Mouse (Mus musculus): ENCODE measurements around the gene Foxp1.

Gene Foxp1

DNA sequence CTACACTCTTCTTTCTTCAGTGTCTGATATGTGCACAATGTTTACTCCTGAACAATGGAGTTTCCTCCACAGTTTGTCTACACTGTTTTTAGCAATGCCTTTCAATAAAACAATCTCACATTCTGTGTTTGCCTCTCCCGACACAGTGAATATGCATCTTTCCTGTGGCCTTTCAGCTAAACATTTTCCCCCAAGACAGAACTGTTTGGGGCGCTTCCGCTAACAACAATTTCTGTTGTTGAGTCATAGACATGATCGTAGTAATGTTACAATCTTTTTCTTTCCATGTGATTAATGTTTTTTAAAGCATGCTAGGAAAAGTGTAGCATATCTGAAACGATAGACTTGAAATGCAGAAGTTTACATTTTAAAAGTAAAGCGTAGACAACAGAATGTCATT, 194.4 kb downstream of the Foxp1 start:
- DNase-seq (ENCODE audit: low spot score in 2 of 2), result no peak

DNA sequence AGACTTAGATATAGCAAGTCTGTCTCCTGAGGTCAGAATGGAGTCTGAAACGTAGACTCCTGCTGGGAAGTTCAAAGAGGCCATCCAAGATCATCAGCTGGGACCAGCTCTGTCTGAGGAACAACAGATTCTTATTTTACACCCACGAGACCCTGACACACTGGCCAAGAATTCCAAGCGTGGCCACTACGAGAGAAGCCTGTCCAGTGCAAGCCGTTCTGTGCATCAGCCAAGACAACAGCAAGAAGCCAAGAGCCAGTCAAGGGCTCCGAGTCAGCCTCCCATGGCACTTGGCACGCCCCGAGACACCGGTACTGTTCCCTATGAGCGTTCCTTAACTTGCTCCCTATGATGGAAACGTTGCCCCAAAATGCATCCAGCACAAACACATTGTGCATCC, 194.8 kb downstream of the Foxp1 start:
- no peak for DNase-seq (ENCODE audit: low spot score in 2 of 2)

DNA sequence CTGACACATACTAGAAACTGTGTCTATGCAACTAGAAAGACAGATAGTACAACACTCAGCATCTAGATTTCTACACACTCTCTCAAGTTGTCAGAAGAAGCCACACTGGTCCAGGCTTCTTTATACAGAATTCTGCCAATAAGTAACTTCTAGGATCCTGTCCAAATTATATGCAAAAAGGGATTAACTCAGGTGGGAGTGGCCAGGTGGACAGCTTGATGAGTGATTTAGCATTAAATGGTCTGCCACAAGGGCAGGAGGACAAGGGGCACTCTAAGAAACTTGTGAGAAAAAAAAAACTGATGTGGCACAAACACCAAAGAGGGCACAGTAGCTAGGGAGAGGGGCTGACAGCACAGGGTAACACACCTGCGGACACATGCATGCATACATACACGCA, 196.6 kb downstream of the Foxp1 start:
- no peak for DNase-seq (ENCODE audit: low spot score in 2 of 2)

DNA sequence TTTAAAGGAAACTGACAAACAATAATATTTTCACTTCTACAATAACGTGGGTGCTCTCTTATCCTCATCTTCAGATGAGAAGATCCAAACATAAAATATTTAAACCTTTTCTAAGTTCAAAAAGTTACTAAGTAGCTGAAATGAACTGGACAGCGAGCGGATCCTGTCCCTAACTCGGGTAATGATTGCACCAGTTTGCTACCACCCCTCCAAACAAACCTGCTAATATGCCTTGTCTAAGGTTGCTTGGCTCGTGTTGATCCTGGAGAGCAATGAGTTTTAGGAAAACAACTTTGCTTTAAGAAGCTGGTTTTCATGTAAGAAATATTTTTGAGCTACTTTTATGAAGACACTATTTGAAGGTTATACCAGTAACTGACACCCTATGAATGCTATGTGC, 197.1 kb downstream of the Foxp1 start:
- no peak for DNase-seq (ENCODE audit: low spot score in 2 of 2)

DNA sequence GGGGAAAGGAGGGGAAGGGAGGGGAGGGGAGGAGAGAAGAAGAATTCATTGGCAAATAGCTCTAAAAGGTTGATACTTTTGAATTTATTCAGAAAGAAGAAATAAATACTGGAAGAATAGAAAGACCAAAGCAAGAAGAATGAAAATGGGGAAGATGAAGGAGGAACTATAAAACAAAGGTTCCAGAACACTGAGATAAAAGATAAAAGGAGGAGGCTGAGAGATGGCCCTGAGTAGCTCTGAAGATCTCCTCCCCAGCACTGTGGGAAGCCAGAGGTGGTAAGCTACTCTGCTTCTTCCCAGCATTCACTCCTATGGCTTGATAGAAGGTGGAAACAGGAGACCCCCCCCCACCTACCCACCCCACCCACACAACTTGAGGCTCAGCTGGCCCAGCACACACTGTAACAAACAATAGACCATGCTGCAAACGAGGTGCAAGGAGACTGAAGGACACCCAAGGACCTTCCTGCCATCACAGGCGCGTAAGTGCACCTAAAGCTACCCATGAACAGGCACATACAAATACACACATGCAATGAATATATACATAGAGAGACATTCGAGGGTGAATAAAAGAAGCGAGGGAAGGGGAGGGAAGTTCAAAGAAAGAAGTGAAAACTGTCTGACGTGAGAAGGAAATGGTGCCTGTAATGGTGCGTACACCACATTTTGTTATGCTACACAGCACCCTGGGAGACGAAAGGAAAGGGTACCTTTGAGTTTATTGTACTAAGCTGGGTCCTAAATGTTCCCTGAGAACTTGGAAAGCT, 200.2 kb downstream of the Foxp1 start:
- DNase-seq (ENCODE audit: low spot score in 2 of 2), result no peak

DNA sequence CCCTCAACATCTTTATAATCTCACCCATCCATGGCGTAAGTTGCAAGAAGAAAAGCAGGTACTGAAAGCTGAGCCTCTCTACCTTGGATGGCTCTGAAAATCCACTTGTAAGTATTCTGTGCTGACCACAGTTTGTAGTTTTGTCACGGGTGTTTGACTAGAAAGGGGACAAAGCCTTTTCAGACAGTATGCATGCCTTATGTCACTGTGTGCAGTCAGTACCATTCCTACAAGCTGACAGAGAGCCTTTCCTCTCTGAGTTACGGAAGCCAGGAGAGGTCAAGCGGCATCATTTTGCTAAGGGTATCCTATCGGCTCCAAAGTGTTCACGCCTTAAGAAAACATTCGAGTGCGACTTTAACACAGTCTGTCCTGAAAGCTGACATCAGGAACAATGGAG, 202.1 kb downstream of the Foxp1 start:
- no peak for DNase-seq (ENCODE audit: low spot score in 2 of 2)

DNA sequence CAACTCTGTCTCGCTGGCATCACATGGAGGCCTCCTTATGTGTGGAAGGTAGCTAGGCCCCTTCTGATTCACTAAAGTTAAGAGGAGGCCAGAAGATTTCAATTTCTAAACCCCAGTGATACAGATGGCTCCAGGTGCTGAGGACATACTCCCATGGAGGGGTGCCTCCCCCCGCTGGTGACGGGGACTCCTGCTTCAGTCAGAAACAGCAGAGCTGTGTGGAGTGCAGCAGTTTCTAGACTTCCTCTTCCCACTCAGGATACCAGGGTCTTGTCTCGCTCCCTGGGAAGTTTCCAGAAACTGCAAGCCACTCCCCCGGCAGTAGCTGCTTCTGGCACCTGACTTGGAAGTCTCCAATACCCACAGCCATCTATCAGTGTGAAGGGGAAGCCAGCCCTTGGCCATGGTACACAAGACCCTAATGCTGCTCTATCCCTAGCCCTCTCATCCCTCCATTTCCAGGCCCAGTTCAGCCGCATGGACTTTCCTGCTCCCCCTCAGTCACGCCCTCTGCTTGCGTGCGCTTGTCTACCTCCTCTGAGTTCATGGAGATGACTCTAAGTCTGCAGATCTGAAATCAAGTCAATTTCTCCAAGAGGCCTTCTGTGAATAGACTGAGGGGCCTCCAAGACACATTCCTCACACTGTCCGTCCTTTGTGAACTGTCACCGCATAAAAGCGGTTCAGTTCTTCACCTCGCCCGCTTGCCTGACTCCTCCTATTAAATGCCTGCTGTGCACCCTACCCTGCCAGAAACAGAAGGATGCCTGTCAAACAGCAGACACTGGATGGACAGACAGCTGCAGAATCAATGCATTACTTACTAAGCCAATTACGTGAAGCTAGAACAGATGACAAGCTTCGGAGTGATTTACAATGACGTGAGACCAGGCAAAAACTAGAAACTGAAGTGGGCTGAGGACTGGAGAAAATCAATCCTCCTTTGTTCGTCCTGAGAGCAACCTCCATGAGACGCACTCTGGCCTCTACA, 202.8 kb downstream of the Foxp1 start:
- no peak for DNase-seq (ENCODE audit: low spot score in 2 of 2)

DNA sequence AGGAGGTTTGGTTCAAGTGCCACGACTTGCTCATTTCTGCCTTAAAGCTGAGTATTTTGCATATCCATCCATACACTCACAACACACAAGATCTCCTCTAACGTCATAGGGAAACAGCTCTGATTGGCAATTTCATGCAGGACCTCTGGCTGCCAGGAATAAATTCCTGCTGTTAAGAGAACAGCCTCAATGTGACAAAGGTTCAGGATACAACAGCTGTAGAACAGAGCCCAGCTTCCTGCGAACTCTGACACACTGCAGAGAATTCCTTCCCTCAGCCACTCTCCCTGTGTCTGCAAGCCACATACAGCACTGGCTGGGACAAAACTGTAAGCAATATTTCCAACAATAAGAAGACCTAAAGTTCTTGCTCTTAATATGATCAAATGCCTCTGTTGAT, 207.8 kb downstream of the Foxp1 start:
- DNase-seq (ENCODE audit: low spot score in 2 of 2), result no peak

DNA sequence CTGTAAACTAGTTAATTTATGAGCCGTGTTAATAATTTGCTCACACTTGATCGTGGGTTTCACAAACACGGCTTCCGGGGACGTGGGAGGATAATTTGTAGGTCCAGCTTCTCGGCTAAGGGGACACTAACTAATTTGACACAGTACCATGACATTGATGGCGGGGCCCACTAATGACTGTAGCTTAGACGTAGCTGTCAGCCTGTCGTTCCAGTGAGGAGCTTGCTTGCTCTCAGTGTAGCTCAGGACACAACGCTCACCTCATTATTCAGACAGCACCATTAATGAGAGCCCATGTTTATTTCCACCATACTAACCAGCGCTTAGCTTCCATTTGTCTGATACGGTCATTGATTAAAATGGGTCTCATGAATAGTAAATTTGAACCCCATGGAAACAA, 212.0 kb downstream of the Foxp1 start:
- no peak for DNase-seq (ENCODE audit: low spot score in 2 of 2)

DNA sequence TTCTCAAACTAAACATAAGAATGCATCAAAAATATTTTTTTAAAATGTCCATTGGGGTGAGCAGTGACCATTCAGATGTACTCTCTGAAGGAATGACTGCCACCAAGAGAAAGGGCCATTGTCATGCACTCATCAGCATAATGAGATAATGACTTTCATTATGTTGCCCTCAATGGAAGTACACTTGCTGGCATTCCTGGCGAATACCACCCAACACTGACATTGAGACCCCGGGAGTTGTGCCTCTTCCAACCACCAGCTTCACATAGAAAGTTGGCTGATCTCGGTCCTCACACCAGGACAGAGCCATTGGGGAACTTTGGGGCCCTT, 212.4 kb downstream of the Foxp1 start:
- DNase-seq (ENCODE audit: low spot score in 2 of 2), result no peak

DNA sequence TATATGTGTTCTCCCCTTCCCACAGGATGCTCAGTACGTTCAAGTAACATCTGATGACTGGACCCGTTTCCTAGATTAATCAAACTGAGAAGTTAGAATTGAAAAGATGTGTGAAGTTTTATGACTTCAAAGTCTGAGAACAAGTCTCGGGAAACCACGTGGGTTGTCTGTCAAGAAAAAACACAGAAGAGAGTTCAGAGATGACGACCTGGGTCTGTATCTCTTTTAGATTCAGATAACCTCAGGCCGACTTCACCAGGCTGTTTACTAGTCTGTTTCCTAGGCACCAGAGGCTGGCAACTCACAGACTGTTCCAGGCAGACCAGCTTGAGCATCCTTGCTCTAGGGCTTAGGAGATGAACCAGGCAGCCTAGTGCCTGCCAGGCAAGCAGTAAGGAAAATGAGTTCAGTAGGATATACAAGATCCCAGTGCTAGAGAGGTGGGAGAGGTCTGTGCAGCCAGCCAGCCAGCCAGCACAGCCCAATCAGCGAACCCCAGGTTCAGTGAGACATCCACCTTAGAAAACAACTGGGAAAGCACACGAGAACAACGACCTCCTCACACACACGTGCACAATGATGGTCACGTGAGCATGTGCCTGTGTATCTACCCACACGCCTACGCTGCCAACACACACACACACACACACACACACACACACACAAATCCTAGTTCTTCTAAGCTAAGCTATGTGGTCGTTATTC, 212.9 kb downstream of the Foxp1 start:
- DNase-seq (ENCODE audit: low spot score in 2 of 2), result no peak

DNA sequence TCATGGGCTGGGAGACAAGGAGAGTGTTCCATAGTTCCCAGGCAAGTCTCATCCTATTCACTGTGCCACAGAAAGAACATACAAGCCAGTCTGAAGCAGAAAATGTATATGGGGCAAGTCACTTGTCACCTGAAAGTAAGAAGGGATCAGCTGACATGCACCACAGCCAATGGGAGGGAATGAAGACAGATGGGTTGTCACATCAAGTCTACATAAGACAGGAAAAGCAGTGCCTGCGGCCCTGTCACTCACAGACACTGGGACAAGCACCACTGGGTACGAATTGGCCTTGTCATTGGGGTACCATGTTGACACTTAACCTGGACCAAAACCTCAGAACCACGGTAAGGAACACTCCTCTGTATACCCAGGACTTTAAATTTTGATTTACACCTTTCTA, 216.8 kb downstream of the Foxp1 start:
- DNase-seq (ENCODE audit: low spot score in 2 of 2), result no peak

DNA sequence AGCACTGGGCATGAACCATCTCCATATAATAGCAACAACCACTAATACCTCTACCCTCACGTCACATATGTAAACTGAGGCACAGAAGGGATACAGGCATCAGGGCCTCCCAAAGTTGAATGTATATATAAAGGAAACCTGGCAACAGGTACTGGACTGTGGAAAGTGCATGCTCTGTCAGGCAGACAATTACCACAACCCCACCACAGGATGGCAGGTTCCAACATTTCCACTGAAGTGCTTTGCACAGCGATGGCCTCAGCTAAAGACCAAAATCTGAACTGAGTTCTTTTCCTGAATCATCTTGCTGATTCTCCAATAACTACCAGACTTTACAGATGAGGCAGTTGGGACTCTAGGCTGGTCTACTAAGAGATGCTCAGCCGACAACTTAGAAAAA, 217.3 kb downstream of the Foxp1 start:
- no peak for DNase-seq (ENCODE audit: low spot score in 2 of 2)

DNA sequence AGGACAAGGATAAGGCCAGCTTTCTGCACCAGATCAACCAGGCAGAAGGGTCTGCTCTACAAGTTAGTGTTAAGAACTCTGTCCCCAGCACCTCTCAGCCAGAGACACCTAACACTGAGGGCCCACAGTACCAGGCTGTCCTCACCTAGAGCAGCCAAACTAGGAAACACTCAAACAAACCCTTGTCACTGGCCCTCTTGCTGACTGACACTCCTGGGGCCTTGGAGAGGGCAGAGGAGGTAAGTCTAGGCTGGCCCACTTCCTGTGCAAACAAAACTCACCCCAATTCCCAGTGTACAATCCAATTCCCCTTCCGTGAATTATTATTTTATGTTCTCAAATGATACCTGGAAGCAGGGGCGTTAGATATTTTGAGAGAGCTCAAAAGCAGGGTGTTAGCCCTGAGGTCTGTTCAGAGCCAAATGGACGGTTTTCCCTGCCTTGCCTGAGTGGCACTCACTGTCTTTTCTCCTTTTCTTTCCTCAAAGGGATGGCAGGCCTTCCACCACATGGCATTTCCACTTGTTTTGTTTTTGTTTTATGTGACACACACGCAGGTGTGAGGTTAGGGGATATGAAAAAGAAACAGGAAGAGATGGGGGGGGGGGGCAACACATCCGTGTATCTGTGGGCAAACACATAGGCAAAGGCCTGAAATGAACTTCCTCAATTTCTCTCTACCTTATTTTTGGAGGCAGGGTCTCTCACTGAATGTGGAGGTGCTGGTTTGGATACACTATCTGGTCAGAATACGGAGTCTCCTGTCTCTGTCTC, 219.7 kb downstream of the Foxp1 start:
- DNase-seq (ENCODE audit: low spot score in 2 of 2), result no peak

DNA sequence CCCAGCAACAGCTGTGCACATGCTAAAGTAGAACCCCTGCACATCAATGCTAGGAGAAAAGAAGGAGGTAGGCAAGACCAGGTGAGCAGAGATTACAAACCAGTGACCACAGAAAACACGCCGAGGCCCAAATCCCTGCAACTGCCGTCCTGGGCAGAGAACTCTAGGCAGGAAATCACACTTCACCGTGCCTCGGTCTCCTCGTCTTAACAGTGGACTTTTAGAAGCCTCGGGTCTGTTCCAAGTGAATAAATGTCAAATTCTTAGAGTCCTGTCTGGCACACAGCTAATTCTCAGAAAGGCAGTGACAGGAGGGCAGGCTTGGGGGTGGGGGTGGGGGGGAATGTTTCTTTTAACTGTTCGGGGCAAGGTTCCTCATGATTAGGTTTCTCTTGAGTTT, 220.6 kb downstream of the Foxp1 start:
- no peak for DNase-seq (ENCODE audit: low spot score in 2 of 2)

DNA sequence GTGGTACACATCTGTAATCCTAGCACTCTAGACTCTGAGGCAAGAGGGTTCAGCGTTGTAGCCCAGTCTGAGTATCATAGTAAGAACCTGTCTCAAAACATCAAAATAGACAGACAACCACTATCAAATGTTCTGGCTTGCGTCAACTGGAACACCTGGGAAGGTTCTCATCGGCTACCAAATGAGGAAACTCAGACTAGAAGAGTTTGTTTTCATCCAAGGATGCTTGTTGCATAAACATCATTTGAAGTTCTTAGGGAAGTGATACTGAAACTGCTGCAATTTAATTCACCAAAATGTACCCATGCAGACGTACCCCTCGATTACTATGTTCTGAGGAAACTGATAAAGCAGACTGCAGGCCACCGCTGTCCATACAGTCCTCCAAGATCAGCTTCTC, 222.3 kb downstream of the Foxp1 start:
- DNase-seq (ENCODE audit: low spot score in 2 of 2), result no peak

DNA sequence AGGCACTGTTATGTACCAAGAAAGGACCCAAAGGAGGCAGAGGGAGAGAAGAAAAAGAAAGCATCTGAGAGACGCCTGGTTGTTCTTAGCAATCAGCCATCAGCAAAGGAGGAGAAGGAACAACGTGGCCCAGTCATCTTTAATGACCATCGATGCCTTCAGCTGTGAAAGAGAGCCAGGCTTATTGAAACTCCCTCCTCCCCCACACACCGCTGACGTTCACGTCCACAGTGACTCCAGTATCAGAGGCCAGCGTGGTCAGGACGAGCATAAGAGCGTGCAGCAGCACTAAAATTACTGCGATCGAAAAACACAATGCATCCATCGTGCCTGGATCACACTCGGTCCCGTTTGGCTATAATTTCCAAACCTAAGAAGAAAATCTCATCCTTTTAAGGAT, 223.3 kb downstream of the Foxp1 start:
- no peak for DNase-seq (ENCODE audit: low spot score in 2 of 2)

DNA sequence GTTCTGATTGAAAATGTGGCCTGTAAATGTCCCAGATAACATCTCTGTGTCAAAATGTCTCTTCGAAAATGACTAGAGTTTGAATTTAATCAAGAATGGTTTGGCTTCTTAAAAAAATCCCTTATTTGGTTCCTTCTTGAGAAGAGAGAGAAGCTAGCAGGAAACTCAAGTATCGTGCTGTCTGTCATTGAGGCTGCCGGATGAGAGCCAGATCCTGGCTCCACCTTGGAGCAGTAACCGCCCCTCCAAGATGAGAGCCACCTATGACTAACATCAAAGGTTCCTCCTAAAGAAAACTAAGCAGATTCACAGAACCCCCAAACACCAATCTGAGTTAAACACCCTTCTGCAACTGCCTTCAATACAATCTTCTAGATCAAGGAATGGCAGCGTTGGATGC, 225.0 kb downstream of the Foxp1 start:
- DNase-seq (ENCODE audit: low spot score in 2 of 2), result no peak

DNA sequence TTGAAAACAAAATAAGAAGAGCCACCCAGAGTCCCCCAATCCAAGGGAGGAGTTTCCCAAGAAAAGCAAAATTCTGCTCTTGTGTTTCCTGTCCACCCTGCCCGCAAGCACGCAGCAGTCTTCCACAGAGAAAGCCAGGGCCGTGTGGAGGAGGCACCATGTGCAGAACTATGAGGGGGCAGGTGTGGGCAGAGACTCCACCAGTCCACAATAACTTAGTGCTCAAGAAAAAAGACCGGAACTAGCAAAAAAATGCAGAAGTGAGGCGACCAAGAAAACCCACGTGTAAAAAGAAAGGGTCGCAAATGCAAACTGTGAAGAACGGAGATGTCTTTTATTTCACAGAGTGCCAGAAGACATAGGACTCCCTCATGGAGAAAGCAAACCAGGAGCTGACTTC, 227.0 kb downstream of the Foxp1 start:
- DNase-seq (ENCODE audit: low spot score in 2 of 2), result no peak

DNA sequence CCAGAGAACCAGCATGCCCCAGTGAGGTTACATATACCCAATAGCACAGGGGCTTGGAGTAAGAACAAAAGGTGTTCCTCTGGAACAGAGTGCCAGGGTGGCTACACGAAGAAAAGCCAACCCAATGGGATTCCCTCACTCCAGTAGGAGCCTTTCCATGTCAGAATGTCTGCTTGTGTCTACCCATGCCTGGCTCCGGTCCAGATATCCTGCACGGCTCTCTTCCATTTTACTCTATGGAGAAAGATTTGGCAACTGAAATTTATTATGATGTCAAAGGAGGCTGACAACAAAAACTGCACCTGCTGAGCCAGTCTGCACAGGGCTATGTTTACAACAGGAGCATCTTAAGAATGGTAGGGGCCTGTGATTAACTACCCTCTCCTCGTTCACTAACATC, 233.3 kb downstream of the Foxp1 start:
- no peak for DNase-seq (ENCODE audit: low spot score in 2 of 2)

DNA sequence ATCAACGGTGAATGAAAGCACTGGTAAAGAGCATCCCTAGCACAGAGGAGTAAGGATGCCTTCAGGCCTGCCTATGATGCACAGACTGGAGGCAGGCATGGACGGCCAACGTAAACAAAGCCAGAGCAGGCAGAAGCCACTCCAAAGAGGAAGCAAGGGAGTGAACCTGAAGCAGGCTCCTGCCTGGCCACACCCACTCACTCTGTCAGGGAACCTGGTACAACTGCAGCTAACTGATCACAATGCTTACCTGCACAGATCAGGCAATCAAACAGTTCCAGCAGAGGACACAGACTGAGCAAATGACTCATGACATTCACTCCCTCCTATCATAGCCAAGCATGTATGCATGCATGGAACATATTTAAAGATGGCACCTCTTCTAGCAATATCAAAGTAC, 237.5 kb downstream of the Foxp1 start:
- DNase-seq (ENCODE audit: low spot score in 2 of 2), result no peak

DNA sequence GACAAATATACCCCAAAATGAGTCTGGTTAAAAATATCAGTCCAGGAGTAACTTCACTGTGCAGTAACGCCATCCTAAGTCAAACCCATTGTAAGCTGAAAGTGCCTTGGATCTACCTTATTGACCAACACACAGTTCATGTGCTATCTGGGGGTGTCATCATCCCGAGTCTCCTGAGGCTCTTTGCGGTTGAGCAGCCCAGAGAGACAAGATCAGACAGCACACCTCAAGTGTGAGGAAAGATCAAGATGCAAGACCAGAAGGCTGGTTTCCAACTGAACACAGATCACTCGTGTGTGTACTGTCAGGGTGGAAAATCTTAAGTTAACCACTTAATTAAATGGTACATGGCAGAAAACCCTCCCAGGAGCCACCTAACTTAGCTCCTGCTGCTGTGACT, 238.5 kb downstream of the Foxp1 start:
- DNase-seq (ENCODE audit: low spot score in 2 of 2), result no peak
